Mouse (Mus musculus) limb, embryonic 12.5 days (tissue): ENCODE measurements around the gene Mtmr14. TPM values are rescaled to one million over a fixed set of nuclear protein-coding genes. Genes with fewer than 3 reads are reported as not detected.

Source experiments
- ATAC-seq: fragments of 200-750 bp; cut with Nextera tagmentation; 2 replicates; pipeline ENCODE4 v1.8.0; 2017; ENCODE audit warnings: low read depth, moderate TSS enrichment; ENCODE audit not compliant: insufficient number of reproducible peaks, insufficient read depth, low FRiP score, low TSS enrichment
- H3K27ac ChIP-seq: fragments of 300-500 bp; sonication (generic); 2 replicates; pipeline ENCODE4 v1.5.1; 2016; ENCODE audit warnings: mild to moderate bottlenecking, moderate library complexity
- H3K27me3 ChIP-seq: fragments of 300-500 bp; sonication (generic); 2 replicates; pipeline ENCODE4 v1.6.1; 2016; ENCODE audit warnings: mild to moderate bottlenecking, moderate library complexity
- H3K36me3 ChIP-seq: fragments of 300-500 bp; sonication (generic); 2 replicates; pipeline ENCODE4 v1.6.1; 2016; ENCODE audit warnings: mild to moderate bottlenecking, moderate library complexity
- H3K4me1 ChIP-seq: fragments of 300-500 bp; sonication (generic); replicated peaks from 2 replicates; pipeline ENCODE4 v1.6.1; 2016
- H3K4me2 ChIP-seq: fragments of 300-500 bp; sonication (generic); 2 replicates; pipeline ENCODE4 v1.6.1; 2016; ENCODE audit warnings: mild to moderate bottlenecking, moderate library complexity
- H3K4me3 ChIP-seq: fragments of 300-500 bp; sonication (generic); replicated peaks from 2 replicates; pipeline ENCODE4 v1.5.1; 2016; ENCODE audit warnings: mild to moderate bottlenecking
- H3K9ac ChIP-seq: fragments of 300-500 bp; sonication (generic); replicated peaks from 2 replicates; pipeline ENCODE4 v1.6.1; 2016; ENCODE audit warnings: mild to moderate bottlenecking, moderate library complexity
- H3K9me3 ChIP-seq: fragments of 300-500 bp; sonication (generic); 2 replicates; pipeline ENCODE4 v1.6.1; 2016; ENCODE audit warnings: mild to moderate bottlenecking, moderate library complexity
- WGBS: fragments of 180-500 bp; shearing (Covaris S2); methylation state at CpG from one replicate; pipeline ENCODE4 v1.1.7; 2016; 5-methylcytosine and 5-hydroxymethylcytosine counted together
- polyA plus RNA-seq: library from polyadenylated mRNA; unstranded; fragments of >200 nt; fragmentation: Nextera tagmentation; extraction: Ambion mirVana; gene quantifications from 2 replicates; pipeline ENCODE4 v1.2.1, GENCODE M21; 2016

Gene Mtmr14
- polyA plus RNA-seq, 1 experiment from 2014 or later, result 42.2 TPM

GRCm38 (mm10) chr6:113282101-113282802, 44.6 kb downstream of the Mtmr14 start, which contains the start of gene Cpne9:
Cpne9 (plus strand) TSS chr6:113282307.
- WGBS, result 2% methylated on average over 37 of the region's 37 CpGs
- Histone ChIP-seq H3K9me3 (no peaks in the 10 kb centered on the region), H3K4me2 (peak within 1 kb of the TSS; percentile 48), H3K27ac (no peak within 1 kb of the TSS), H3K27me3 (peaks cover 51% of the 10 kb centered on the region), H3K36me3 (peaks cover 28% of the 10 kb centered on the region), H3K4me1 (peaks cover 11% of the 10 kb centered on the region), H3K9ac (no peak within 1 kb of the TSS), H3K4me3 (peak within 1 kb of the TSS; percentile 26)
- ATAC-seq, result peak; percentile 79; the same call in 1 of the 2 replicates

- H3K4me1 ChIP-seq, result peaks cover 11% of the 10 kb centered on the region
- H3K27ac ChIP-seq, result no peak overlapping the region
- H3K27me3 ChIP-seq, result peaks cover 51% of the 10 kb centered on the region
- ATAC-seq, result 0 out of 2 replicates have a peak, but pooled peaks have one; percentile 1
- WGBS, result 3% methylated on average over 22 of the region's 22 CpGs
- H3K9me3 ChIP-seq, result no peaks in the 10 kb centered on the region
- no peak overlapping the region for H3K4me3 ChIP-seq
- peaks cover 21% of the 10 kb centered on the region for H3K36me3 ChIP-seq
- peak overlapping the region; percentile 6; the same call in 1 of the 2 replicates for H3K4me2 ChIP-seq
- H3K9ac ChIP-seq, result no peak overlapping the region
Observed at GRCm38 (mm10) chr6:113282969-113283368, 45.3 kb downstream of the Mtmr14 start.

GRCm38 (mm10) chr6:113283500-113283899, 45.9 kb downstream of the Mtmr14 start:
- Histone ChIP-seq H3K4me1 (peaks cover 11% of the 10 kb centered on the region), H3K27ac (no peak overlapping the region), H3K4me2 (peak overlapping the region; percentile 6; the same call in 1 of the 2 replicates), H3K36me3 (peaks cover 17% of the 10 kb centered on the region; the same call in 1 of the 2 replicates), H3K4me3 (no peak overlapping the region), H3K27me3 (peaks cover 51% of the 10 kb centered on the region), H3K9ac (no peak overlapping the region), H3K9me3 (no peaks in the 10 kb centered on the region)
- no peak for ATAC-seq
- WGBS, result 2% methylated on average over 5 of the region's 6 CpGs

DNA sequence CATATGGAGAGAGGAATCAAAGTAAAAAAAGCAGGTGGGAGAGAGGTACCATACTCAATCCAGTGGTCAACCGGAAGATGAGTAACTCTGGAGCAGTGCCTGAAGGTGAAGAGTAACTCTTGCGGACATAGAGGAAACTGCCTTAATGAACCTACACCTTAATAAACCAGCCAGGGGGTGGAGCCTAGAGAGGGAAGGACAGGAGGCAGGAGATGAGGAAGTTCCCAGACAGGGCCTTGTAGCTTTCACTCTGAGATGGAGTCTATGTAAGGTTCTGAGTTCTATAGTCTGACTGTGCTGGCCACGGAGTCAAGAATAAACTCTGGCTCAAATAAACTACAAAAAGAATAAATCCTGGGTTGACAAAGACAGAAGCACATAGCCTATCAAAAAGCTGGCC, 47.3 kb downstream of the Mtmr14 start:
- Histone ChIP-seq H3K4me2 (no peak overlapping the region), H3K27me3 (peaks cover 51% of the 10 kb centered on the region), H3K9ac (no peak overlapping the region), H3K27ac (no peak overlapping the region), H3K4me1 (peaks cover 11% of the 10 kb centered on the region), H3K4me3 (no peak overlapping the region), H3K36me3 (peaks cover 4% of the 10 kb centered on the region; the same call in 1 of the 2 replicates), H3K9me3 (no peaks in the 10 kb centered on the region)
- WGBS, result 77% methylated on average over 3 of the region's 3 CpGs
- no peak for ATAC-seq

DNA sequence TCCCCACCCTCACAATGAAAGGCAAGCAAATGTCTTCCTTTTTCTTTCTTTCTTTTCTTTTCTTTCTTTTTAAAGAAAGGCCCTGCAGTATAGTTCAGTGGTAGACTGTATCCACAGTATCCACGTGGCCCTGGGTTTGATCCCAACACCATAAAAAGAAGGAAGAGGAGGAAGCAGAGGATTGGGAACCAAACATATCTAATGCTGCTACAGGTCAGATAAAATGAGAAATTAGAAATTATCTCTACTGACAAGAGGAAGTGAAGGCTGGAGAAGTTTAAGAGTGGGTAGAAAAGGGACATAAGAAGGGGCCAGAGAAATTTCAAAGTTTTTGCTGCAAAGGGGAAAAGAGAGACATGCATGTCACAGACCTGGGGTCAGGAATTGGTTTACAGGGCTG, 48.7 kb downstream of the Mtmr14 start:
- no peak for ATAC-seq
- H3K4me3 ChIP-seq, result no peak overlapping the region
- peaks cover 49% of the 10 kb centered on the region for H3K27me3 ChIP-seq
- WGBS, result 40% methylated on average over 1 of the region's 1 CpGs
- no peak overlapping the region for H3K9ac ChIP-seq
- H3K4me1 ChIP-seq, result peaks cover 11% of the 10 kb centered on the region
- no peaks in the 10 kb centered on the region for H3K9me3 ChIP-seq
- H3K27ac ChIP-seq, result no peak overlapping the region
- H3K4me2 ChIP-seq, result no peak overlapping the region
- no peaks in the 10 kb centered on the region for H3K36me3 ChIP-seq

DNA sequence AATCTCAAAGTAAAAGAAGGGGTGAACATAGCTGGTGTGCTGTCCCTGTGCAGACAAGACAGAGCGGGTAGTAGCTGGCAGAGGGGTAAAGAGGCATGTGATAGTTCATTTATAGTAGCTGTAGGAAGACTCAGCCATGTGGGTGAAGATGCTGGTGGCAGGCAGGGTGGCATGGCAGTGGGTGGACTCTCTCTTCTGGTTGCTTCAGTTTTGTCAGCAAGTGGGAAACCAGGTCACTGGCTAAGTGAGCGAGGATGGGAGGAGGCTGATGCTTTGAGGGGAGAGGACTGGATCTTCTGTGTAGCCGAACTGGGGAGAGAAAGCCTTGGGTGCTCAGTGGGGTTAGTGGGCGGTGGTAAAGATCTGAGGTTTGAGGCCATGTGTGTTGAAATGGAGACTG, 49.6 kb downstream of the Mtmr14 start:
- Histone ChIP-seq H3K9me3 (no peaks in the 10 kb centered on the region), H3K9ac (no peak overlapping the region), H3K4me3 (no peak overlapping the region), H3K27me3 (peaks cover 39% of the 10 kb centered on the region), H3K27ac (no peak overlapping the region), H3K4me2 (no peak overlapping the region), H3K36me3 (no peaks in the 10 kb centered on the region), H3K4me1 (peaks cover 10% of the 10 kb centered on the region)
- WGBS, result 61% methylated on average over 4 of the region's 4 CpGs
- ATAC-seq, result no peak

GRCm38 (mm10) chr6:113289346-113289745, 51.7 kb downstream of the Mtmr14 start:
- H3K36me3 ChIP-seq, result no peaks in the 10 kb centered on the region
- H3K27ac ChIP-seq, result no peak overlapping the region
- no peak overlapping the region for H3K4me3 ChIP-seq
- H3K9me3 ChIP-seq, result no peaks in the 10 kb centered on the region
- H3K9ac ChIP-seq, result no peak overlapping the region
- no peak for ATAC-seq
- no peaks in the 10 kb centered on the region for H3K4me1 ChIP-seq
- H3K4me2 ChIP-seq, result no peak overlapping the region
- H3K27me3 ChIP-seq, result peaks cover 18% of the 10 kb centered on the region
- 91% methylated on average over 15 of the region's 15 CpGs for whole genome bisulfite sequencing

- no peak overlapping the region for H3K4me2 ChIP-seq
- no peaks in the 10 kb centered on the region for H3K4me1 ChIP-seq
- no peaks in the 10 kb centered on the region for H3K9me3 ChIP-seq
- H3K27me3 ChIP-seq, result peaks cover 8% of the 10 kb centered on the region; the same call in 1 of the 2 replicates
- H3K27ac ChIP-seq, result no peak overlapping the region
- no peak overlapping the region for H3K4me3 ChIP-seq
- H3K9ac ChIP-seq, result no peak overlapping the region
- no peaks in the 10 kb centered on the region for H3K36me3 ChIP-seq
- ATAC-seq, result no peak
- WGBS, result 71% methylated on average over 6 of the region's 6 CpGs
Observed at GRCm38 (mm10) chr6:113290346-113290745, 52.7 kb downstream of the Mtmr14 start.

- Histone ChIP-seq H3K36me3 (no peaks in the 10 kb centered on the region), H3K9ac (no peak overlapping the region), H3K4me3 (no peak overlapping the region), H3K4me2 (no peak overlapping the region), H3K9me3 (no peaks in the 10 kb centered on the region), H3K27ac (no peak overlapping the region), H3K4me1 (no peaks in the 10 kb centered on the region), H3K27me3 (no peaks in the 10 kb centered on the region)
- WGBS, result 71% methylated on average over 5 of the region's 5 CpGs
- no peak for ATAC-seq
Observed at GRCm38 (mm10) chr6:113292938-113293337, 55.3 kb downstream of the Mtmr14 start.

DNA sequence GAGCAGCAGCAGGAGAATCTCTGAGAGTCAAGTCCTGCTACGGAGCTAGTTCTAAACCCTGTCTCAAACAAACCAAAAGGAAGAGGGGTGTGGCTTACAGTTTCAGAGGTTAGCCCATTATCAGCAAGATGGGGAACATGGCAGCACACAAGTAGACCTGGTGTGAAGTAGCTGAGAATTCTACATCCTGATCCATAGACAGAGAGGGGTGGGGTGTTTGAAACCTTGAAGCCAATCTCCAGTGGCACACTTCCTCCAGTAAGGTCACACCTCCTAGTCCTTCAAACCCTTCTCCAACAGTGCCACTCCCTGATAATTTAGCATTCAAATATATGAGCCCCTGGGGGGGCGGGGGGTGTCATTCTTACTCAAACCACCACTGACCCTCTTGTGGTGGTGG, 58.4 kb downstream of the Mtmr14 start:
- H3K4me1 ChIP-seq, result no peaks in the 10 kb centered on the region
- no peak overlapping the region for H3K9ac ChIP-seq
- H3K27me3 ChIP-seq, result no peaks in the 10 kb centered on the region
- no peak overlapping the region for H3K27ac ChIP-seq
- no peaks in the 10 kb centered on the region for H3K9me3 ChIP-seq
- no peak for ATAC-seq
- H3K4me3 ChIP-seq, result no peak overlapping the region
- 85% methylated on average over 2 of the region's 2 CpGs for WGBS
- H3K36me3 ChIP-seq, result no peaks in the 10 kb centered on the region
- no peak overlapping the region for H3K4me2 ChIP-seq

DNA sequence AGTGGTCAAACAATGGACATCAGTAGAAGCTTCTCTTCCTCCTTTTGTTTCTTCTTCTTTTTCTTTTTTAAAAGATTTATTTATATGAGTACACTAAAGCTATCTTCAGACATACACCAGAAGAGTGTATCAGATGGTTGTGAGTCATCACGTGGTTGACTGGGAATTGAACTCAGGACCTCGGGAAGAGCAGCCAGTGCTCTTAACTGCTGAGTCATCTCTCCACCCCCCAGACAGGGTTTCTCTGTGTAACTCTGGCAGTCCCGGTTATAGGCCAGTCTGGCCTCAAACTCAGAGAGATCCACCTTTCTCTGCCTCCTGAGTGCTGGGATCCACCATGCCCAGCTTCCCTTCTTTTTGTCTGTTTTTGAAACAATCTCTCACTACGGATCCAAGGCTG, 59.0 kb downstream of the Mtmr14 start:
- Histone ChIP-seq H3K4me2 (no peak overlapping the region), H3K36me3 (no peaks in the 10 kb centered on the region), H3K27ac (no peak overlapping the region), H3K4me3 (no peak overlapping the region), H3K27me3 (no peaks in the 10 kb centered on the region), H3K9me3 (no peaks in the 10 kb centered on the region), H3K9ac (no peak overlapping the region), H3K4me1 (no peaks in the 10 kb centered on the region)
- ATAC-seq, result no peak
- 68% methylated on average over 4 of the region's 4 CpGs for WGBS

- no peak overlapping the region for H3K4me3 ChIP-seq
- ATAC-seq, result no peak
- no peak overlapping the region for H3K4me2 ChIP-seq
- WGBS, result 82% methylated on average over 5 of the region's 5 CpGs
- no peaks in the 10 kb centered on the region for H3K36me3 ChIP-seq
- no peak overlapping the region for H3K9ac ChIP-seq
- H3K4me1 ChIP-seq, result peaks cover 10% of the 10 kb centered on the region
- no peaks in the 10 kb centered on the region for H3K27me3 ChIP-seq
- no peak overlapping the region for H3K27ac ChIP-seq
- no peaks in the 10 kb centered on the region for H3K9me3 ChIP-seq
Observed at GRCm38 (mm10) chr6:113301350-113301749, 63.7 kb downstream of the Mtmr14 start.
